Mouse (Mus musculus): ENCODE results near the gene Trmt11.
A peak's percentile ranks its signal among the peaks of the same experiment; 100 is the strongest.
"Not testable (repeated sequence)": the region's sequence is repeated elsewhere in the genome, so short reads cannot be mapped to it uniquely, and the experiment has no call there.

Gene Trmt11

GRCm38 (mm10) chr10:30564651-30565050 lies 35.9 kb downstream of the Trmt11 start:
- no peak for DNase-seq (ENCODE audit: low read depth in 2 of 2, low spot score in 2 of 2)

- DNase-seq (ENCODE audit: low read depth in 2 of 2, low spot score in 2 of 2): no peak
These were observed 44.6 kb downstream of the Trmt11 start for GRCm38 (mm10) chr10:30555686-30556578.

GRCm38 (mm10) chr10:30552377-30552776 lies 48.2 kb downstream of the Trmt11 start:
- DNase-seq (ENCODE audit: low read depth in 2 of 2, low spot score in 2 of 2): no peak

- DNase-seq (ENCODE audit: low read depth in 2 of 2, low spot score in 2 of 2): no peak
These were observed 50.6 kb downstream of the Trmt11 start for GRCm38 (mm10) chr10:30549974-30550373.

- DNase-seq (ENCODE audit: low read depth in 2 of 2, low spot score in 2 of 2): peak; percentile 3 to 21
These were observed 62.1 kb downstream of the Trmt11 start for GRCm38 (mm10) chr10:30538538-30538815.

- peak; percentile 11 to 22 for DNase-seq (ENCODE audit: low read depth in 2 of 2, low spot score in 2 of 2)
These were observed 62.6 kb downstream of the Trmt11 start for GRCm38 (mm10) chr10:30537734-30538537.

- not testable (repeated sequence) for DNase-seq (ENCODE audit: low read depth in 2 of 2, low spot score in 2 of 2)
These were observed 64.6 kb downstream of the Trmt11 start for GRCm38 (mm10) chr10:30535930-30536329.

GRCm38 (mm10) chr10:30527122-30527521 lies 73.4 kb downstream of the Trmt11 start:
- no peak for DNase-seq (ENCODE audit: low read depth in 2 of 2, low spot score in 2 of 2)

- DNase-seq (ENCODE audit: low read depth in 2 of 2, low spot score in 2 of 2): no peak
These were observed 78.8 kb downstream of the Trmt11 start for GRCm38 (mm10) chr10:30521727-30522126.

- DNase-seq (ENCODE audit: low read depth in 2 of 2, low spot score in 2 of 2): no peak
These were observed 81.4 kb downstream of the Trmt11 start for GRCm38 (mm10) chr10:30519143-30519542.

GRCm38 (mm10) chr10:30517224-30517623 lies 83.3 kb downstream of the Trmt11 start:
- no peak for DNase-seq (ENCODE audit: low read depth in 2 of 2, low spot score in 2 of 2)

- DNase-seq (ENCODE audit: low read depth in 2 of 2, low spot score in 2 of 2): no peak
These were observed 83.8 kb downstream of the Trmt11 start for GRCm38 (mm10) chr10:30516771-30517170.

- DNase-seq (ENCODE audit: low read depth in 2 of 2, low spot score in 2 of 2): no peak
These were observed 95.8 kb downstream of the Trmt11 start for GRCm38 (mm10) chr10:30504736-30505135.

GRCm38 (mm10) chr10:30503168-30503567 lies 97.4 kb downstream of the Trmt11 start:
- no peak for DNase-seq (ENCODE audit: low read depth in 2 of 2, low spot score in 2 of 2)

- no peak for DNase-seq (ENCODE audit: low read depth in 2 of 2, low spot score in 2 of 2)
These were observed 97.8 kb downstream of the Trmt11 start for GRCm38 (mm10) chr10:30502718-30503117.

GRCm38 (mm10) chr10:30498223-30498622 lies 102.3 kb downstream of the Trmt11 start:
- DNase-seq (ENCODE audit: low read depth in 2 of 2, low spot score in 2 of 2): not testable (repeated sequence)
